In the genomic region with DNA sequence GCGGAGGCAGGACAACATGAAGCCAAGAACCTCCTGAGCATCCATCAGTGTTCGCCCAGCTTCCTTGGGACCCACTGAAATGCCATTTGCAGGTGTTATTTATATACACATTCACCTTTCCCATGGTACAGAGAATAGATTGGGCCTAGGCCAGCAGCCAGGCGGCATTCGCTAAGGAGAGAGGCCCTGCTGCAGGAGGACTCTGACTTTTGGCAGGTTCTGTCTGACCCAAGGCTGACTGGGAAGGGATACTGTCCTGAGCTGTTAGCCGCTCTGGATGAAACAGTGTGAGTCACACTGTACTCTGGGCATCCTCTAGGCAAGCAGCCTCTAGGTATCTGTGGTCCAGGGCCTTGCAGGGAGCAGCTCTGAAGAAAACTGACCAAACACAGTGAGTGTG, we compare ENCODE assay signal across 17 mouse cellular contexts. TPM values are rescaled to one million over a fixed set of nuclear protein-coding genes. Genes with fewer than 3 reads are reported as not detected.
A peak's percentile ranks its signal among the peaks of the same experiment; 100 is the strongest.
DNase-seq lines count a peak whose midpoint lies in the region; TF ChIP-seq lines count a peak whose summit lies in the region.
"Had no signal": no experiment of that assay in that cellular context is flagged by ENCODE, and none has a peak within 500 bp of the region (broad histone marks: within the 10 kb centered on the region; RNA-seq: fewer than 3 reads in every experiment).

No protein-coding gene starts in this region.

- no peak for TF ChIP-seq POLR2A in heart, adult 2 months (IDR thresholded peaks at IDR 0.05; ENCODE audit: insufficient read depth, low read depth, low read length)

- intact Hi-C loops in heart, adult 2 months (cut with DNase I): no loop called here

- no peaks in the 10 kb centered on the region for H3K27me3 ChIP-seq in heart, adult 2 months (ENCODE audit: control insufficient read depth, insufficient read depth, low read length)

- peaks cover 16% of the 10 kb centered on the region for H3K36me3 ChIP-seq in heart, adult 2 months (ENCODE audit: control insufficient read depth, insufficient read depth, low read length)
- H3K36me3 ChIP-seq: forebrain, embryonic 10.5 days; hindbrain, embryonic 12.5 days; kidney, embryonic 15.5 days; limb, embryonic 10.5 days; midbrain, embryonic 12.5 days had no signal

- no peak for TF ChIP-seq CTCF in heart, adult 2 months (IDR thresholded peaks at IDR 0.05)

- peaks cover 26% of the 10 kb centered on the region for H3K4me1 ChIP-seq in heart, adult 2 months (ENCODE audit: control insufficient read depth, insufficient read depth, low read length)

- no peak overlapping the region for H3K4me3 ChIP-seq in heart, adult 2 months
- H3K4me3 ChIP-seq: forebrain, embryonic 10.5 days; hindbrain, embryonic 12.5 days; kidney, embryonic 15.5 days; limb, embryonic 10.5 days; midbrain, embryonic 12.5 days had no signal

- H3K27ac ChIP-seq in heart, adult 2 months: peak overlapping the region; percentile 40; the same call in 1 of the 2 replicates
- H3K27ac ChIP-seq: forebrain, embryonic 10.5 days; hindbrain, embryonic 12.5 days; kidney, embryonic 15.5 days; limb, embryonic 10.5 days; midbrain, embryonic 12.5 days had no signal

- peak in 1 of 2 experiments; percentile 20 for DNase-seq in heart, adult 2 months
- DNase-seq in heart, adult 8-10 months (ENCODE audit: low spot score): no peak
- DNase-seq in 3134 (ENCODE audit: extremely low read depth, insufficient read length, low spot score) (peak; percentile 48), NIH3T3 (ENCODE audit: low read depth) (peak; percentile 63)
- DNase-seq in cerebellum, adult 9-11 months: peak; percentile 83
- DNase-seq in right cerebral cortex, adult 2 months (ENCODE audit: low spot score in 2 of 2): no peak
- DNase-seq in kidney, adult 9 months: no peak
- DNase-seq: gastrocnemius, postnatal 10 days; lung, adult 2 months; lung, postnatal 36 days; right cerebral cortex, postnatal 4 days; thymus, postnatal 25 days had no signal

- no peak for TF ChIP-seq EP300 in heart, adult 2 months (IDR thresholded peaks at IDR 0.05; ENCODE audit: insufficient read depth, low read depth, low read length)

- WGBS in heart, adult 2 months: 43% methylated on average over 5 of the region's 5 CpGs

- H3K79me2 ChIP-seq in heart, adult 2 months (replicated peaks; ENCODE audit: control insufficient read depth, insufficient read depth, low read length): peaks cover 3% of the 10 kb centered on the region

- H3K9ac ChIP-seq in heart, adult 2 months (ENCODE audit: low read depth, low read length): no peak overlapping the region
- H3K9ac ChIP-seq: hindbrain, embryonic 12.5 days; kidney, embryonic 15.5 days; midbrain, embryonic 12.5 days had no signal

RNA-seq across cellular contexts. Expression of gene Gfod1, which starts 6.4 kb away (rescaled TPM):
- 10 to 100 TPM; 33.7 to 34.1 TPM for total RNA-seq in heart, adult 2 months (2021)
- polyA plus RNA-seq in heart, adult 2 months (2012; rRNA removed): 9.5 and 19.2 TPM in 2 replicates
- 10 to 100 TPM; 28.2 to 33.9 (median 30.5) TPM for total RNA-seq in heart, adult 8-10 months (2022)

Comparison
In these comparisons a context has a peak if more than half of its experiments do, and no peak if none do; other contexts are left out.
1. DNase-seq: peak in 3134 (single experiment), NIH3T3 (single experiment) and cerebellum, adult 9-11 months (single experiment); none in heart, adult 8-10 months (single experiment), right cerebral cortex, adult 2 months (0 of 2) and kidney, adult 9 months (single experiment).